Mouse (Mus musculus) bone marrow macrophage, adult 2 months (primary cell): ENCODE data around the gene Acvrl1.

Experiments
- CTCF ChIP-seq: IDR thresholded peaks from 2 replicates; pipeline ENCODE4 v1.5.1; 2012; ENCODE audit warnings: low read depth, mild to moderate bottlenecking, low read length, moderate library complexity
- POLR2A ChIP-seq: IDR thresholded peaks from 2 replicates; pipeline ENCODE4 v1.6.1; 2012; ENCODE audit warnings: mild to moderate bottlenecking, low read depth, low read length, borderline replicate concordance

- TF ChIP-seq POLR2A (no peak), CTCF (no peak)
These were observed 41.4 kb upstream of the Acvrl1 start for GRCm38 (mm10) chr15:101086956-101087355.
